In the genomic region with DNA sequence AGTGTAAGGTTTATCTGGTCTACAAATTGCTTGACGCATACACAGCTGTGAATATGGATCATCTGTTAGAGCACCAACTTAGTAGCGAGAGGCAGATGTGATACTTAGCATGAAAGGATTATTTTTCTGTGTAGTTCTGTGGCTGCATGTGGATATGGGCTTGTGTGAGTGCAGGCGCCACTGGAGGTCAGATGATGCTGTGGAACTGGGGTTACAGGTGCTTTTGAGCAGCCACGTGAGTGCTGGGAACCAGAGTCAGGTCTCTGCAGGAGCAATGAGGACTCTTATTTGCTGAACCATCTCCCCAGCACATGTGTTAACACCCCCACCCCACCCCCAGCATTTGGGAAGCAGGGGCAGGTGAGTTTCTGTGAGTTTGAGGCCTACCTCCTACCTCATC, we compare ENCODE assay signal across 9 mouse cellular contexts. TPM values are rescaled to one million over a fixed set of nuclear protein-coding genes. Genes with fewer than 3 reads are reported as not detected.
DNase-seq lines count a peak whose midpoint lies in the region; ATAC-seq and TF ChIP-seq lines count a peak whose summit lies in the region.
"Had no signal": no experiment of that assay in that cellular context is flagged by ENCODE, and none has a peak within 500 bp of the region (broad histone marks: within the 10 kb centered on the region; RNA-seq: fewer than 3 reads in every experiment).

No protein-coding gene starts in this region.

- 54% methylated on average over 4 of the region's 4 CpGs for WGBS in kidney, embryonic 16.5 days

- H3K27me3 ChIP-seq in kidney, embryonic 16.5 days (ENCODE audit: insufficient read depth, low read length) = no peaks in the 10 kb centered on the region
- H3K27me3 ChIP-seq in myocyte (ENCODE audit: control insufficient read depth, insufficient read depth, insufficient read length) = no peaks in the 10 kb centered on the region

- H3K27ac ChIP-seq in kidney, embryonic 16.5 days (ENCODE audit: low read length) = no peak overlapping the region

- H3K36me3 ChIP-seq in kidney, embryonic 16.5 days (ENCODE audit: insufficient read depth, low read length) = peaks cover 24% of the 10 kb centered on the region
- peaks cover 20% of the 10 kb centered on the region for H3K36me3 ChIP-seq in myocyte (ENCODE audit: control insufficient read depth, insufficient read depth)

- H3K4me3 ChIP-seq in kidney, embryonic 16.5 days (ENCODE audit: low read length) = peak overlapping the region; percentile 94
- peak overlapping the region; percentile 87 for H3K4me3 ChIP-seq in myocyte

- TF ChIP-seq POLR2A in myocyte (IDR thresholded peaks at IDR 0.05; ENCODE audit: insufficient read length, low read depth) = no peak

- peaks cover 10% of the 10 kb centered on the region for H3K4me1 ChIP-seq in kidney, embryonic 16.5 days (ENCODE audit: insufficient read depth, low read length)

- peak overlapping the region; percentile 81 for H3K4me2 ChIP-seq in kidney, embryonic 16.5 days (replicated peaks; ENCODE audit: low read depth, low read length)
- H3K4me2 ChIP-seq in myocyte (ENCODE audit: low read depth) = peak overlapping the region; percentile 99

- no peaks in the 10 kb centered on the region for H3K9me3 ChIP-seq in kidney, embryonic 16.5 days (ENCODE audit: low read length)

- peak overlapping the region; percentile 42 for H3ac ChIP-seq in myocyte (ENCODE audit: control insufficient read depth, insufficient read length)

- no peak for ATAC-seq in kidney, embryonic 16.5 days (ENCODE audit: low FRiP score, low TSS enrichment)
- ATAC-seq in activated CD4-positive, CD25-positive, alpha-beta regulatory T cell, adult 4 months = no peak

- H3K9ac ChIP-seq in kidney, embryonic 16.5 days (replicated peaks; ENCODE audit: low read length) = peak overlapping the region; percentile 85

- peaks cover 36% of the 10 kb centered on the region for H3K79me2 ChIP-seq in myocyte (ENCODE audit: control insufficient read depth, insufficient read depth)

- no peak for DNase-seq in kidney, postnatal 25 days
- DNase-seq in c-Kit-positive CD71-positive TER-119-positive erythroid progenitor cells, embryonic 14.5 days (ENCODE audit: low spot score) = peak; percentile 16
- DNase-seq in induced T-regulatory cell, adult 2 months (ENCODE audit: low read depth) = peak; percentile 40
- DNase-seq in cerebellum, adult 9-10 months = no peak
- DNase-seq in spleen, adult 12 weeks (ENCODE audit: low spot score) = no peak
- DNase-seq: gastrocnemius, postnatal 10 days had no signal

TF ChIP-seq in myocyte, 11 proteins besides CTCF, POLR2A, EP300 and RAD21:
- TF ChIP-seq MYOG (IDR thresholded peaks at IDR 0.05; ENCODE audit: control insufficient read depth in 1 of 3, insufficient read depth in 1 of 3, insufficient read length in 2 of 3, low read depth in 2 of 3) (no peak), MAX (IDR thresholded peaks at IDR 0.05; ENCODE audit: low read depth) (no peak), MYOD1 (IDR thresholded peaks at IDR 0.05; ENCODE audit: control insufficient read depth in 1 of 3, insufficient read length in 2 of 3, low read depth in 2 of 3) (no peak), TCF3 (IDR thresholded peaks at IDR 0.05; ENCODE audit: insufficient read length, low read depth) (no peak), E2F4 (IDR thresholded peaks at IDR 0.05; ENCODE audit: insufficient read depth) (no peak), TCF12 (IDR thresholded peaks at IDR 0.05; ENCODE audit: insufficient read depth, poor library complexity, severe bottlenecking) (no peak), CEBPB (IDR thresholded peaks at IDR 0.05; ENCODE audit: insufficient read depth, poor library complexity, severe bottlenecking) (no peak), POLR2AphosphoS2 (IDR thresholded peaks at IDR 0.05; ENCODE audit: insufficient read length, low read depth) (no peak), SRF (IDR thresholded peaks at IDR 0.05; ENCODE audit: control insufficient read depth, insufficient read length, low read depth) (no peak), REST (IDR thresholded peaks at IDR 0.05; ENCODE audit: insufficient read depth, insufficient read length) (no peak)
TF ChIP-seq in myocyte: peak in this region for 0.

RNA-seq across cellular contexts. Expression of a gene that starts 1.1 kb away (rescaled TPM):
- 184 and 192 TPM in 2 replicates for polyA plus RNA-seq in kidney, embryonic 16.5 days (2015; fragmentation: Nextera tagmentation; extraction: Ambion mirVana)
- 151 TPM for polyA plus RNA-seq in myocyte (2012; fragmentation: generic; extraction: Trizol)
- 100 to 1,000 TPM in 1 of 2 experiments, 10 to 100 TPM in 1; 98.5 to 114 TPM for polyA plus RNA-seq in activated CD4-positive, CD25-positive, alpha-beta regulatory T cell, adult 4 months (2017; shearing (Covaris generic))

RNA-seq across cellular contexts. Expression of a gene that starts 28.1 kb away (rescaled TPM):
- polyA plus RNA-seq in kidney, embryonic 16.5 days (2015; fragmentation: Nextera tagmentation; extraction: Ambion mirVana) = 33.9 and 35.2 TPM in 2 replicates
- polyA plus RNA-seq in myocyte (2012; fragmentation: generic; extraction: Trizol) = 32.3 TPM
- 1 to 10 TPM; 1.5 to 6.3 TPM for polyA plus RNA-seq in activated CD4-positive, CD25-positive, alpha-beta regulatory T cell, adult 4 months (2017; shearing (Covaris generic))

Comparison
In these comparisons a context has a peak if more than half of its experiments do, and no peak if none do; other contexts are left out.
1. DNase-seq: peak in c-Kit-positive CD71-positive TER-119-positive erythroid progenitor cells, embryonic 14.5 days (single experiment) and induced T-regulatory cell, adult 2 months (single experiment); none in kidney, postnatal 25 days (0 of 2), cerebellum, adult 9-10 months (single experiment) and spleen, adult 12 weeks (single experiment).